Mouse (Mus musculus): ENCODE results near the gene Adgrf5. TPM values are rescaled to one million over a fixed set of nuclear protein-coding genes. Genes with fewer than 3 reads are reported as not detected.
A peak's percentile ranks its signal among the peaks of the same experiment; 100 is the strongest.

Adgrf5 gene
- polyA plus RNA-seq, 1 experiment from 2014 or later = 51.1 TPM

GRCm38 (mm10) chr17:43357902-43358539, 2.2 kb upstream of the Adgrf5 start:
- Histone ChIP-seq H3K36me3 (ENCODE audit: insufficient read depth, low read length) (no peaks in the 10 kb centered on the region), H3K9ac (replicated peaks; ENCODE audit: low read depth) (no peak overlapping the region), H3K27me3 (replicated peaks; ENCODE audit: insufficient read depth, low read length) (no peaks in the 10 kb centered on the region), H3K27ac (ENCODE audit: low read length) (no peak overlapping the region), H3K4me3 (ENCODE audit: low read depth, low read length) (no peak overlapping the region), H3K4me2 (replicated peaks; ENCODE audit: low read depth, low read length) (no peak overlapping the region), H3K9me3 (ENCODE audit: low read length) (no peaks in the 10 kb centered on the region), H3K4me1 (ENCODE audit: insufficient read depth, low read depth, low read length) (peaks cover 4% of the 10 kb centered on the region; the same call in 1 of the 2 replicates)
- DNase-seq (ENCODE audit: low spot score) (no peak), ATAC-seq (no peak)
- no peak for TF ChIP-seq CTCF (IDR thresholded peaks at IDR 0.05)
- no peak for TF ChIP-seq EP300 (IDR thresholded peaks at IDR 0.05)
- 5% methylated on average over 9 of the region's 9 CpGs for WGBS

- Histone ChIP-seq H3K9me3 (ENCODE audit: low read length) (no peaks in the 10 kb centered on the region), H3K27ac (ENCODE audit: low read length) (peak overlapping the region; percentile 81), H3K4me2 (replicated peaks; ENCODE audit: low read depth, low read length) (peak overlapping the region; percentile 52), H3K4me3 (ENCODE audit: low read depth, low read length) (peak overlapping the region; percentile 38), H3K4me1 (ENCODE audit: insufficient read depth, low read depth, low read length) (peaks cover 7% of the 10 kb centered on the region; the same call in 1 of the 2 replicates), H3K27me3 (replicated peaks; ENCODE audit: insufficient read depth, low read length) (no peaks in the 10 kb centered on the region), H3K9ac (replicated peaks; ENCODE audit: low read depth) (peak overlapping the region; percentile 32; the same call in 1 of the 2 replicates), H3K36me3 (ENCODE audit: insufficient read depth, low read length) (no peaks in the 10 kb centered on the region)
- no peak for DNase-seq (ENCODE audit: low spot score)
- no peak for ATAC-seq
- WGBS = 44% methylated on average over 11 of the region's 11 CpGs
- no peak for TF ChIP-seq EP300 (IDR thresholded peaks at IDR 0.05)
- TF ChIP-seq CTCF (IDR thresholded peaks at IDR 0.05) = no peak
Measured at GRCm38 (mm10) chr17:43361021-43361420, 770 bp downstream of the Adgrf5 start.

GRCm38 (mm10) chr17:43362362-43362761, 2.1 kb downstream of the Adgrf5 start:
- H3K27me3 ChIP-seq (replicated peaks; ENCODE audit: insufficient read depth, low read length) = no peaks in the 10 kb centered on the region
- H3K36me3 ChIP-seq (ENCODE audit: insufficient read depth, low read length) = no peaks in the 10 kb centered on the region
- H3K4me2 ChIP-seq (replicated peaks; ENCODE audit: low read depth, low read length) = peak overlapping the region; percentile 52
- H3K27ac ChIP-seq (ENCODE audit: low read length) = peak overlapping the region; percentile 22; the same call in 1 of the 2 replicates
- 18% methylated on average over 11 of the region's 11 CpGs for WGBS
- H3K9ac ChIP-seq (replicated peaks; ENCODE audit: low read depth) = no peak overlapping the region
- ATAC-seq (0 out of 2 replicates have a peak, but pooled peaks have one; percentile 29), DNase-seq (ENCODE audit: low spot score) (peak; percentile 60)
- peak overlapping the region; percentile 38 for H3K4me3 ChIP-seq (ENCODE audit: low read depth, low read length)
- H3K9me3 ChIP-seq (ENCODE audit: low read length) = no peaks in the 10 kb centered on the region
- H3K4me1 ChIP-seq (ENCODE audit: insufficient read depth, low read depth, low read length) = peaks cover 7% of the 10 kb centered on the region; the same call in 1 of the 2 replicates
- TF ChIP-seq EP300 (IDR thresholded peaks at IDR 0.05) = no peak
- TF ChIP-seq CTCF (IDR thresholded peaks at IDR 0.05) = no peak

GRCm38 (mm10) chr17:43362881-43363280, 2.6 kb downstream of the Adgrf5 start:
- WGBS = 59% methylated on average over 6 of the region's 6 CpGs
- Histone ChIP-seq H3K27ac (ENCODE audit: low read length) (peak overlapping the region; percentile 22), H3K4me3 (ENCODE audit: low read depth, low read length) (peak overlapping the region; percentile 38; the same call in 1 of the 2 replicates), H3K9me3 (ENCODE audit: low read length) (no peaks in the 10 kb centered on the region), H3K27me3 (replicated peaks; ENCODE audit: insufficient read depth, low read length) (no peaks in the 10 kb centered on the region), H3K4me2 (replicated peaks; ENCODE audit: low read depth, low read length) (peak overlapping the region; percentile 52), H3K9ac (replicated peaks; ENCODE audit: low read depth) (no peak overlapping the region), H3K4me1 (ENCODE audit: insufficient read depth, low read depth, low read length) (peaks cover 7% of the 10 kb centered on the region; the same call in 1 of the 2 replicates), H3K36me3 (ENCODE audit: insufficient read depth, low read length) (no peaks in the 10 kb centered on the region)
- no peak for DNase-seq (ENCODE audit: low spot score)
- no peak for TF ChIP-seq EP300 (IDR thresholded peaks at IDR 0.05)
- TF ChIP-seq CTCF (IDR thresholded peaks at IDR 0.05) = no peak
- ATAC-seq = no peak

- peak overlapping the region; percentile 20; the same call in 1 of the 2 replicates for H3K27ac ChIP-seq (ENCODE audit: low read length)
- no peak for ATAC-seq
- H3K4me2 ChIP-seq (replicated peaks; ENCODE audit: low read depth, low read length) = 0 out of 2 replicates have a peak overlapping the region, but pooled peaks have one; percentile 20
Measured at GRCm38 (mm10) chr17:43363921-43364320, 3.7 kb downstream of the Adgrf5 start.

GRCm38 (mm10) chr17:43365297-43365696, 5.0 kb downstream of the Adgrf5 start:
- H3K4me3 ChIP-seq (ENCODE audit: low read depth, low read length) = no peak overlapping the region
- no peaks in the 10 kb centered on the region for H3K27me3 ChIP-seq (replicated peaks; ENCODE audit: insufficient read depth, low read length)
- DNase-seq (ENCODE audit: low spot score) (peak; percentile 74), ATAC-seq (peak; percentile 58)
- TF ChIP-seq CTCF (IDR thresholded peaks at IDR 0.05) (no peak), EP300 (IDR thresholded peaks at IDR 0.05) (peak; percentile 88; the same call in 1 of the 2 replicates)
- no peak overlapping the region for H3K4me2 ChIP-seq (replicated peaks; ENCODE audit: low read depth, low read length)
- H3K9me3 ChIP-seq (ENCODE audit: low read length) = no peaks in the 10 kb centered on the region
- no peak overlapping the region for H3K9ac ChIP-seq (replicated peaks; ENCODE audit: low read depth)
- no peaks in the 10 kb centered on the region for H3K36me3 ChIP-seq (ENCODE audit: insufficient read depth, low read length)
- 0 out of 2 replicates have a peak, but pooled peaks cover 3% of the 10 kb centered on the region for H3K4me1 ChIP-seq (ENCODE audit: insufficient read depth, low read depth, low read length)
- H3K27ac ChIP-seq (ENCODE audit: low read length) = peak overlapping the region; percentile 55
- 47% methylated on average over 6 of the region's 6 CpGs for WGBS

More at GRCm38 (mm10) chr17:43363921-43364320, 3.7 kb downstream of the Adgrf5 start:
- no peaks in the 10 kb centered on the region for H3K27me3 ChIP-seq (replicated peaks; ENCODE audit: insufficient read depth, low read length)
- no peaks in the 10 kb centered on the region for H3K36me3 ChIP-seq (ENCODE audit: insufficient read depth, low read length)
- H3K9ac ChIP-seq (replicated peaks; ENCODE audit: low read depth) = no peak overlapping the region
- 0 out of 2 replicates have a peak, but pooled peaks cover 3% of the 10 kb centered on the region for H3K4me1 ChIP-seq (ENCODE audit: insufficient read depth, low read depth, low read length)
- TF ChIP-seq EP300 (IDR thresholded peaks at IDR 0.05) = no peak
- no peak for TF ChIP-seq CTCF (IDR thresholded peaks at IDR 0.05)
- DNase-seq (ENCODE audit: low spot score) = no peak
- H3K9me3 ChIP-seq (ENCODE audit: low read length) = no peaks in the 10 kb centered on the region
- 49% methylated on average over 6 of the region's 6 CpGs for WGBS
- H3K4me3 ChIP-seq (ENCODE audit: low read depth, low read length) = no peak overlapping the region
